In the genomic region with DNA sequence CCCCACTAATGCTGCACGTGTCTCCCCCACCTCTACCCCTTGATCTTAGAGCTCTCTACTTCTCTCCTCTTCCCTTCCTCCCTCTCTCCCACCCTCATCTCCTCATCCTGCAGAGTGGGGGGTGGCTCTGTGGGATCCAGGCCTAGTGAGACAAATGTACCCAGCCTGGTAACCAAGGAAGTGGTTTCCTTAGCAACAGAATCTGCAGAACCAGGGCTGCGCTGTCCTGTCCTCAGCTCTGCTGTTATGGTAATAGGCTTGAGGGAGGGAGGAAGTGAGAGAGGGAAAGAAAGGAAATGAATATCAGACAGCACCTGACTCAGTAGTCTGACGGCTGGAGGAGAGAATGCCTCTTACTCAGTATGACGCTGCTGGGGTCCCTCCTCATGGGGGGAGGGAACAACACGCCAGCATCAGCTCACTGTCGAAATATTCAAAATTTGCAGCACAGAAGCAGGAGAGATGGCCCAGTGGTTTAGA, we compare ENCODE assay signal across 7 mouse cellular contexts. TPM values are rescaled to one million over a fixed set of nuclear protein-coding genes. Genes with fewer than 3 reads are reported as not detected.
DNase-seq lines count a peak whose midpoint lies in the region; ATAC-seq lines count a peak whose summit lies in the region.

No protein-coding gene starts in this region.

- H3K27ac ChIP-seq in hindbrain, embryonic 14.5 days: peak overlapping the region; percentile 91
- H3K27ac ChIP-seq in midbrain, embryonic 10.5 days (replicated peaks): peak overlapping the region; percentile 80

- no peak overlapping the region for H3K9ac ChIP-seq in hindbrain, embryonic 14.5 days

- H3K9me3 ChIP-seq in hindbrain, embryonic 14.5 days (ENCODE audit: control insufficient read depth, low read length): no peaks in the 10 kb centered on the region
- H3K9me3 ChIP-seq in midbrain, embryonic 10.5 days (replicated peaks): no peaks in the 10 kb centered on the region

- under 1% methylated on average over 6 of the region's 6 CpGs for WGBS in hindbrain, embryonic 14.5 days
- WGBS in midbrain, embryonic 10.5 days: 7% methylated on average over 6 of the region's 6 CpGs

- no peak overlapping the region for H3K4me2 ChIP-seq in hindbrain, embryonic 14.5 days (replicated peaks)

- DNase-seq in R1 (ENCODE audit: low read depth, low spot score): peak; percentile 96
- peak; percentile 26 for DNase-seq in embryo, embryonic 11.5 days (ENCODE audit: low read depth, low spot score)
- DNase-seq in hindbrain, embryonic 14.5 days (ENCODE audit: low spot score): peak; percentile 80
- peak; percentile 64 for DNase-seq in midbrain, embryonic 10.5 days (ENCODE audit: low spot score)
- peak; percentile 98 for DNase-seq in telencephalon, adult 2 months (ENCODE audit: low read depth, low spot score)
- no peak for DNase-seq in urinary bladder, postnatal 14 days (ENCODE audit: low spot score)
- DNase-seq in ovary, postnatal 10 days (ENCODE audit: low spot score): no peak

- H3K4me1 ChIP-seq in hindbrain, embryonic 14.5 days (replicated peaks; ENCODE audit: control insufficient read depth, insufficient read depth, low read length): peaks cover 32% of the 10 kb centered on the region
- H3K4me1 ChIP-seq in midbrain, embryonic 10.5 days: peaks cover 59% of the 10 kb centered on the region

- H3K27me3 ChIP-seq in hindbrain, embryonic 14.5 days (ENCODE audit: control insufficient read depth, insufficient read depth, low read length): no peaks in the 10 kb centered on the region
- H3K27me3 ChIP-seq in midbrain, embryonic 10.5 days (ENCODE audit: low read depth, poor library complexity, severe bottlenecking): no peaks in the 10 kb centered on the region

- no peaks in the 10 kb centered on the region for H3K36me3 ChIP-seq in hindbrain, embryonic 14.5 days (replicated peaks; ENCODE audit: control insufficient read depth, insufficient read depth)
- 0 out of 2 replicates have a peak, but pooled peaks cover 4% of the 10 kb centered on the region for H3K36me3 ChIP-seq in midbrain, embryonic 10.5 days

- H3K4me3 ChIP-seq in hindbrain, embryonic 14.5 days (replicated peaks; ENCODE audit: low read length): no peak overlapping the region
- peak overlapping the region; percentile 11; the same call in 1 of the 2 replicates for H3K4me3 ChIP-seq in midbrain, embryonic 10.5 days

- ATAC-seq in hindbrain, embryonic 14.5 days (ENCODE audit: low FRiP score): peak; percentile 90

RNA-seq across cellular contexts. Expression of a gene that starts 58.4 kb away (rescaled TPM):
- 1.7 and 2.7 TPM in 2 replicates for polyA plus RNA-seq in hindbrain, embryonic 14.5 days (2014; fragmentation: Nextera tagmentation; extraction: Ambion mirVana)
- polyA plus RNA-seq in midbrain, embryonic 10.5 days (2016; fragmentation: Nextera tagmentation; extraction: Ambion mirVana): 0.58 and 1.1 TPM in 2 replicates

Comparison
In these comparisons a context has a peak if more than half of its experiments do, and no peak if none do; other contexts are left out.
1. DNase-seq: peak in R1 (single experiment), embryo, embryonic 11.5 days (single experiment), hindbrain, embryonic 14.5 days (single experiment), midbrain, embryonic 10.5 days (single experiment) and telencephalon, adult 2 months (single experiment); none in urinary bladder, postnatal 14 days (single experiment) and ovary, postnatal 10 days (single experiment).